Mouse (Mus musculus) megakaryocyte, embryonic 14.5 days (primary cell): ENCODE measurements around the gene Osbpl3.

Source experiments
- FLI1 ChIP-seq: IDR thresholded peaks from 2 replicates; pipeline ENCODE4 v1.6.1; 2012; ENCODE audit warnings: low read length, inconsistent platforms, mixed read lengths
- GATA1 ChIP-seq: IDR thresholded peaks from 3 replicates; pipeline ENCODE4 v1.6.1; 2012; ENCODE audit warnings: mixed read lengths, low read length, inconsistent platforms, borderline replicate concordance

- no peak for TF ChIP-seq GATA1
- no peak for TF ChIP-seq FLI1
Observed at GRCm38 (mm10) chr6:50455102-50455828, 736 bp downstream of the Osbpl3 start.
